Mouse (Mus musculus): ENCODE data around the gene Tmed5. TPM values are rescaled to one million over a fixed set of nuclear protein-coding genes. Genes with fewer than 3 reads are reported as not detected.
A peak's percentile ranks its signal among the peaks of the same experiment; 100 is the strongest.

Gene Tmed5
- polyA plus RNA-seq, 1 experiment from 2014 or later: 27.2 TPM

DNA sequence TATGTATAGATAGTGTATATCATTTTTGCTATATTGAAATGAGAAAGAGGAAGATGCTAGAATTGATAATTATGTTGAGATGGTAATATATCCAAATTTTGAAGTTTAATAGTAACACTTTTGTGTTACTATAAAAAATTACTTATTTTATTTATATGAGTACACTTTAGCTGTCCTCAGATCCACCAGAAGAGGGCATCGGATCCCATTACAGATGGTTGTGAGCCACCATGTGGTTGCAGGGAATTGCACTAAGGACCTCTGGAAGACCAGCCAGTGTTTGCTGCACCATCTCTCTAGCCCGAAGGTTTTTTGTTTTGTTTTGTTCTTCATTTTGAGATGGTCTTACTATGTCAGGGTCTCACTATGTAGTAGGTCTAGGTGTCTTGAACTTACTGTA lies 47.0 kb downstream of the Tmed5 start:
- WGBS: 96% methylated on average over 2 of the region's 2 CpGs
- no peak for ATAC-seq (ENCODE audit: low FRiP score, low read depth)
- Histone ChIP-seq H3K9ac (replicated peaks) (no peak overlapping the region), H3K27ac (replicated peaks) (no peak overlapping the region), H3K4me3 (no peak overlapping the region), H3K36me3 (peaks cover 70% of the 10 kb centered on the region), H3K4me2 (replicated peaks) (no peak overlapping the region), H3K27me3 (no peaks in the 10 kb centered on the region), H3K4me1 (no peaks in the 10 kb centered on the region), H3K9me3 (no peaks in the 10 kb centered on the region)

DNA sequence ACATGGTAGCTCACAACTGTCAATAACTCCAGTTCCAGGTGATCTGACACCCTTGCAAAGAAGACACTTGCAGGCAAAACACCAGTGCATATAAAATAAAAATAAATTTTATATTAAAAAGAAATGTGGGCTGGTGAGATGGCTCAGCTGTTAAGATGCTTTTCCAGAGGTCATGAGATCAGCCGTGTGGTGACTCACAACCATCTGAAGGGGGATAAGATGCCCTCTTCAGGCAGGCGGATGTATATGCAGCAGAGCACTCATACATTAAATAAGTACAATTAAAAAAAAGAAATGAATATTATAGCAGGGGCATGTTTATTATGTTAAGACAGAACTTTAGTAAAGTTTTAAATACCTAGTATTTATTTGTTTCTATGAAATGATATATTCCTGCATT lies 50.0 kb downstream of the Tmed5 start:
- H3K36me3 ChIP-seq: peaks cover 62% of the 10 kb centered on the region
- no peak overlapping the region for H3K4me2 ChIP-seq (replicated peaks)
- H3K9ac ChIP-seq (replicated peaks): no peak overlapping the region
- H3K9me3 ChIP-seq: no peaks in the 10 kb centered on the region
- no peaks in the 10 kb centered on the region for H3K27me3 ChIP-seq
- WGBS: 41% methylated on average over 2 of the region's 2 CpGs
- H3K4me3 ChIP-seq: no peak overlapping the region
- no peak for ATAC-seq (ENCODE audit: low FRiP score, low read depth)
- H3K27ac ChIP-seq (replicated peaks): no peak overlapping the region
- no peaks in the 10 kb centered on the region for H3K4me1 ChIP-seq

DNA sequence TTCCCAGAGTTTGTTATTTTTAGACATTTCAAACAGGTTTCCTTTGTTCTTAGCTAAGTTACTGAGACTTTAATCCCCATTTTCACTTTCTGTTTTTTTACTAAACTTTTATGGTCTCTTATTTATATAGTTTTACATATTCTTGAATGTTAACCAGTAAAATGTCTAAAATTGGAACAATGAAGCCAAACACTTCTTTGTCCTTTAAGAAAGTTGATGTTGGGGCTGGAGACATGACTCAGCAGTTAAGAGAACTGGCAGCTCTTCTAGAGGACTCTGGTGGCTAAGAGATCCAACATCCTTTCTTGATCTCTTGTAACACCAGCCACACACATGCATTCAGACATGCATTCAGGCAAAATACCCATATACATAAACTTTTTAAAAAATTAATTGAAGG lies 52.8 kb downstream of the Tmed5 start:
- Histone ChIP-seq H3K9me3 (no peaks in the 10 kb centered on the region; the same call in 1 of the 2 replicates), H3K4me3 (no peak overlapping the region), H3K27ac (replicated peaks) (no peak overlapping the region), H3K9ac (replicated peaks) (no peak overlapping the region), H3K36me3 (peaks cover 64% of the 10 kb centered on the region), H3K4me2 (replicated peaks) (no peak overlapping the region), H3K4me1 (no peaks in the 10 kb centered on the region), H3K27me3 (no peaks in the 10 kb centered on the region)
- no peak for ATAC-seq (ENCODE audit: low FRiP score, low read depth)

DNA sequence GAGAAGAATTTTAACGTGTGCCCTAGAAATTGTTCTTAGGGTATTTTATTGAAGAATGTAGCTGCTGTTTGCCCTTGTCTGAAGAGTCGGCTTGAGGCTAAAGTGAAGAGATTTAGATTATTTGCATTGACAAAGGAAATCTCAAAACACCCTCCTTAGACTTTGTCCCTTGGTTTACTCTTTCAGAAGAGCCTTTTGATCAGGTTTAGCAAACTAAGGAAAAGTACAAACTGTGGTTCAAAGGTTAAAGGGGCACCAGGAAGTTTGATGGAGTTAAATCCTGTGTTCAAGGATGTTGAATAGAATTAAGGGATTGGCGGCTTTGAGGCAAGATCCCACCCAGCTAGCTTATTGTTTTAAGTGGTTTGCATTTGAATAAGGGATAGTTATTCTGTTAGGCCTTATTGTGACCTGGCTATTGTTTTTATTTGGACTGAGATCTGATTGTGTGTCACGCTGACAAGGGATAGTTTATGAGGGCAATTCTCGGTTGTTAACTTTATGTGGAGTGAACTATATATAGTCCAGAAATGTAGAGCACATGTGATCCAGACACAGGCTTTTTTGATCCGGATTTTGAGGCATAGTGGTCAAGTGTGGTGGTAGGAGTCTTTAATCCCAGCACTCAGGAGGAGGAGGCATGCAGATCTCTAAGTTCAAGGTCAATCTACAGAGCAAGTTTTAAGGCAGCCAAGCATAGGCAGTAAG lies 55.4 kb downstream of the Tmed5 start:
- H3K9me3 ChIP-seq: no peaks in the 10 kb centered on the region; the same call in 1 of the 2 replicates
- H3K4me1 ChIP-seq: no peaks in the 10 kb centered on the region
- no peak overlapping the region for H3K9ac ChIP-seq (replicated peaks)
- peaks cover 62% of the 10 kb centered on the region for H3K36me3 ChIP-seq
- no peak overlapping the region for H3K27ac ChIP-seq (replicated peaks)
- H3K4me3 ChIP-seq: no peak overlapping the region
- H3K27me3 ChIP-seq: no peaks in the 10 kb centered on the region
- no peak overlapping the region for H3K4me2 ChIP-seq (replicated peaks)
- no peak for ATAC-seq (ENCODE audit: low FRiP score, low read depth)
- WGBS: 37% methylated on average over 6 of the region's 6 CpGs

DNA sequence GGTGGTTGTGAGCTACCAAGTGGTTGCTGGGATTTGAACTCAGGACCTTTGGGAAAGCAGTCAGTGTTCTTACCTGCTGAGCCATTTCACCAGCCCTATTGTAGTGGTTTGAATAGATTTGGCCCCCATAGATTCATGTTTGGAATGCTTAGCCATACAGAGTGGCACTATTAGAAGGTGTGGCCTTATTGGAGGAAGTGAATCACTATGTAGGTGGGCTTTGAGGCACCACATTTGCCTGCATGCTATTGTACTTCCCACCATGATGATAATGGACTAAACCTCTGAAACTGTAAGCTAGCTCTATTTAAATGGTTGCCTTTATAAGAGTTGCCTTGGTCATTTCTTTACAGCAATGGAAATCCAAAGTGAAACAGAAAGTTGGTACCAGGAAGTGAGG lies 56.2 kb downstream of the Tmed5 start:
- Histone ChIP-seq H3K9ac (replicated peaks) (no peak overlapping the region), H3K36me3 (peaks cover 66% of the 10 kb centered on the region), H3K4me3 (no peak overlapping the region), H3K9me3 (no peaks in the 10 kb centered on the region; the same call in 1 of the 2 replicates), H3K27ac (replicated peaks) (no peak overlapping the region), H3K4me2 (replicated peaks) (no peak overlapping the region), H3K27me3 (no peaks in the 10 kb centered on the region), H3K4me1 (no peaks in the 10 kb centered on the region)
- ATAC-seq (ENCODE audit: low FRiP score, low read depth): no peak

DNA sequence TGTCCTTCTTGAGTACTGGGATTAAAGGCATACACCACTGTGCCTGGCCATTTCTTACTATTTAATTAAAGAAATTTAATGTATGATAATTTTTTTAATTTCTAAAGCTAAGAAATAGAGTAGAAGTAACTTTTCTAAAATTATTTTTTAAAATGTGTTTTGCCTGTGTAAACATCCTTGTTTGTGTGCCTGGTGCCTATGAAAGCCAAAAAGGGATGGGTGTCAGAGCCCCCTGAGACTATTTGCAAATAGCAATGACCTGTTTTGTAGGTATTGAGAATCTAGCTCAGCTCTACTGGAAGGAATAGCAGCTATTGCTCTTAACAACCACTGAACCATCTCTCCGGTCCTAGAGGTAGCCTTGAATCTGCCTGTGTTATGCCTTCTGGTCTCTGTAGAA lies 60.1 kb downstream of the Tmed5 start:
- no peaks in the 10 kb centered on the region for H3K27me3 ChIP-seq
- H3K4me2 ChIP-seq (replicated peaks): no peak overlapping the region
- ATAC-seq (ENCODE audit: low FRiP score, low read depth): no peak
- no peak overlapping the region for H3K4me3 ChIP-seq
- WGBS: 90% methylated on average over 1 of the region's 1 CpGs
- peaks cover 69% of the 10 kb centered on the region for H3K36me3 ChIP-seq
- no peak overlapping the region for H3K9ac ChIP-seq (replicated peaks)
- H3K9me3 ChIP-seq: no peaks in the 10 kb centered on the region; the same call in 1 of the 2 replicates
- no peak overlapping the region for H3K27ac ChIP-seq (replicated peaks)
- peaks cover 6% of the 10 kb centered on the region for H3K4me1 ChIP-seq

DNA sequence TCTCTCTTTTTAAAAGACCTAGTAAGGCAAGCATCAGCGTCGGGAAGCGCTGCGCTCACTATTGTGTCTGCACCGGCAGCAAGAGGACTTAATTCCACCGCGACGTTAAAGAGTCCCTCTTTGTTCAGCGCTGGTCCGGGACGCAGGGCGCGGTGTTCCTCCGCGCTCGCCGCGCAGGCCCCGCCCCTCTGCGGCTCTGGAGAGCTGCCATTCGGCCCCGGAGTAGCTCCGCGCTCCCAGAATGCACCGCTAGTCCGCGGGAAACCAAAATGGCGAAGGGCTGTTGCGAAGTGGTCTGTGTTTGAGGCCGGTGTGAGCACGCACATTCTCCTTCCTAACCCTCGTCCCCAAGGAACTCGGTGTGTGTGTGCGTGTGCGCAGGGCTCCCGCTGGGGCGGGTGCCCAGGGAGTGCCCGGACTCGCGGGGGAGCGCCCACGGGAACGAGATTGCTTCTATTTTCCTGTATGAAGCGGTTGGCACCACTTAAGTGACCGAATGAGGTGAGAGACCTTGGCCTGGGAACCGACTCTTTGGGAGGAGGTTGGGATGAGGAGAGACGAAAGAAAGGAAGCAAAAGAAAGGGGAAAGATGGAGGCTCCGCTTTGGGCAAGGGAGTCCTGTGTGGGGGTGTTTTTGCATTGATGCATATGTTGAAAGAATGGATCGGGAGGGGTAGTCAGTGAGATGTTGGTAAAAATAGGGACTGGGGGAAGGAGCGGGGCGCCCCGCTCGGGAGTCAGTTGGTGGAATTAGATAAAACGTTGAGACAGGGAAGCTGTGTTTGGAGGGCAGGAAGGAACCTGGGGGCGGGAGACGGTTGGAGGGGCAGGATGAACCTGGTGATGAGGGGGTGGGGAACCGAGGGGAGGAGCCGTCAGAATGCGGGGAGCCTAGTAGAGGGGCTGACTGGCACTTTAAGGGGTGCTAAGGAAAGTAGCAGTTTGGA lies 66.7 kb downstream of the Tmed5 start, which contains the start of gene Mtf2:
Mtf2 (plus strand) TSS at position 210 of the 947 bp plus-strand sequence.
- peaks cover 9% of the 10 kb centered on the region for H3K4me1 ChIP-seq
- peaks cover 18% of the 10 kb centered on the region for H3K36me3 ChIP-seq
- H3K4me3 ChIP-seq: peak within 1 kb of the TSS; percentile 91
- H3K4me2 ChIP-seq (replicated peaks): peak within 1 kb of the TSS; percentile 58
- ATAC-seq (ENCODE audit: low FRiP score, low read depth): peak; percentile 96
- H3K27ac ChIP-seq (replicated peaks): peak within 1 kb of the TSS; percentile 96
- H3K9ac ChIP-seq (replicated peaks): peak within 1 kb of the TSS; percentile 98
- no peaks in the 10 kb centered on the region for H3K27me3 ChIP-seq
- no peaks in the 10 kb centered on the region for H3K9me3 ChIP-seq
- under 1% methylated on average over 59 of the region's 59 CpGs for WGBS

DNA sequence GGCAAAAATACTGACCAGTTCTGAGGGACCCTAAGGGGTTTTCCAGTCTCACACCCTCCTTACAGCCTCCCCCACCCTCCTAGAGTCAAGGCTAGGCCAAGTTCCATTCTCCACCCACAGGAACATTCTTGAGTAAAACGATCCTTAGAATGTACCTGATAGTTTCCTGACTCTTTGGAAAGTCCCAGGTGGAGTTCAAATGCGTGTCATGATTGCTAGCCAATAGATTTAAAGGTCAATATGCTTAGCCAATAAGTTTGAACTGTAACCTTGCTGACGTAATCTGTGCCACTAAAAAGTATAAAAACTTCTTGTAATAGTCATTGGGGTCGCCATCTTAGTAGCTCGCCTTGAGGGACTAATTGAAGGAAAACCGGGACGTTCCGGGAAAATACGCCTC lies 72.0 kb downstream of the Tmed5 start:
- Histone ChIP-seq H3K9me3 (no peaks in the 10 kb centered on the region), H3K36me3 (no peaks in the 10 kb centered on the region), H3K4me1 (no peaks in the 10 kb centered on the region), H3K9ac (replicated peaks) (no peak overlapping the region), H3K27me3 (no peaks in the 10 kb centered on the region; the same call in 1 of the 2 replicates), H3K4me2 (replicated peaks) (no peak overlapping the region), H3K4me3 (no peak overlapping the region), H3K27ac (replicated peaks) (no peak overlapping the region)
- no peak for ATAC-seq (ENCODE audit: low FRiP score, low read depth)
- WGBS: 93% methylated on average over 9 of the region's 9 CpGs

Other genes starting within 250 kb of the Tmed5 start
- gene Rpl5, start 232.1 kb downstream of the Tmed5 start, polyA plus RNA-seq (2016; fragmentation: Nextera tagmentation; extraction: Ambion mirVana): 60.5 and 65.2 TPM in 2 replicates
- gene Fam69a, start 145.5 kb downstream of the Tmed5 start, polyA plus RNA-seq (2016; fragmentation: Nextera tagmentation; extraction: Ambion mirVana): 24.6 and 28.3 TPM in 2 replicates
- gene Mtf2, start 66.9 kb downstream of the Tmed5 start, polyA plus RNA-seq (2016; fragmentation: Nextera tagmentation; extraction: Ambion mirVana): 132 and 141 TPM in 2 replicates
- gene Ccdc18, start 255 bp upstream of the Tmed5 start, polyA plus RNA-seq (2016; fragmentation: Nextera tagmentation; extraction: Ambion mirVana): 8.5 and 9.5 TPM in 2 replicates
- gene Dr1, start 136.3 kb upstream of the Tmed5 start, polyA plus RNA-seq (2016; fragmentation: Nextera tagmentation; extraction: Ambion mirVana): 55.8 and 57.5 TPM in 2 replicates
- gene Pigg, start 180.0 kb upstream of the Tmed5 start, polyA plus RNA-seq (2016; fragmentation: Nextera tagmentation; extraction: Ambion mirVana): 8.0 and 8.2 TPM in 2 replicates
- 0.13 and 0.20 TPM in 2 replicates for gene Gm42517, start 235.3 kb upstream of the Tmed5 start, polyA plus RNA-seq (2016; fragmentation: Nextera tagmentation; extraction: Ambion mirVana)

Measured in midbrain, embryonic 12.5 days (tissue).